Mouse (Mus musculus): ENCODE results near the gene Galnt9.

DNA sequence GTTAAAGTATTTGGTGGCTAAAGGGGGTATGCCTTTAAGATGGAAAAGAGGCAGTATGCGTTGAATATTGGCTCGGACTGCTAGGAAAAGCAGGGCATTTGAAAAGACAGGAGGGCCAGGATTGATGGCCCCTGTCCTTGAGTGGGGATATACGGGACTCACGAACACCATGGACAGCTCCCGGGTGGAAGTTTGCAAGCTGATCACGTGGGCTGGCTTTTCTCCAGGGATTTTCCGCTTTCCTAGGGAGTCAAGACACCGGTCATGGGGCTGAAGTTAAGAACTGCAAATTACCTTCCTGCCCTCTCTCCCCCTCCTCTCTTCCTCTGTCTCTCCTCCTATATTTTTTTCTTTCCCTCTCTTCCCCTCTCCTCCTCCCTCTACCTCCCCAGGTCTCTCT lies 14.2 kb downstream of the Galnt9 start:
- no peak for TF ChIP-seq POLR2A (IDR thresholded peaks at IDR 0.05; ENCODE audit: borderline replicate concordance, low read depth, low read length)
- TF ChIP-seq CTCF (IDR thresholded peaks at IDR 0.05; ENCODE audit: low read depth, low read length): no peak
